Mouse (Mus musculus): ENCODE data around the gene Smim22. TPM values are rescaled to one million over a fixed set of nuclear protein-coding genes. Genes with fewer than 3 reads are reported as not detected.

Gene Smim22
- not detected for total RNA-seq (2022)

DNA sequence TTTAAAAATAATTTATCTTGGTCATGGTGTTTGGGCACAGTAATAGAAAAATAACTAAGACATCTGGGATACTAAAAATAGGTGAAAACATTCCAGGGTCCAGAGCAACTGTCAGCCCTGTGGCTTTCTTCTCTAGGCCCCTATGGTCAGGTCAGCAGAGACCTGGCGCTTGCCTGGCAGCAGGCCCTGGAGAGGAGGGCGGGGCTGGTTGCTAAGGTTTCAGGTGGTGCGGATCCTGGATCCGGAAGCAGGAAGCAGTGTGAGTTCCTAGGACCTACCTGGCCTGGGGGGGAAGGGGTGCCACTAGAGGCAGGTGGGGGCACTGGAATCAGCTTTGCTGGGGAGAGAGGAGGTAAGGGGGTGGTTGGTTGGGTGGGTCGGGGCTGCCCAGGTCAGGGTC lies at the start of gene Smim22:
TSS of gene Smim22 (plus strand) at position 222 of the 400 bp plus-strand sequence.
- DNase-seq (ENCODE audit: low spot score) = no peak

DNA sequence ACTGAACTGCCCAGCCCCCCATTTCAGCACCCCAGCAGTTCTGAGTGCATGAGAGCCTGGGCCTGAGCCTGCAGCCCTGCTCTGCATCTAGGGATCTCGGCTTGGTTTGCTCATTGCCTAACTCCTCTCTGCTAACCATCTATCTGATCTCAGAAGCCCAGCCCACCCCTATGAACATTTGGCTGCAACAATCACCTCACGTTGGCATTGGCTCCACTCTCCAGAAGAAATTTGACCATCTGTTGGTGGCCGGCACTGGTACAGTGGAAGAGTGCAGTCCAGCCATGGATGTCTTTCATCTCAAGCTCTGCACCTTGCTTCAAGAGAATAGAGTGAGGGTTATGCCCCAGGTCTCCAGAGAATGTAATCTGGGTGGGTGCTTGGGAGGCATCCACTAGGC lies 49.6 kb upstream of the Smim22 start:
- DNase-seq (ENCODE audit: low spot score) = no peak

DNA sequence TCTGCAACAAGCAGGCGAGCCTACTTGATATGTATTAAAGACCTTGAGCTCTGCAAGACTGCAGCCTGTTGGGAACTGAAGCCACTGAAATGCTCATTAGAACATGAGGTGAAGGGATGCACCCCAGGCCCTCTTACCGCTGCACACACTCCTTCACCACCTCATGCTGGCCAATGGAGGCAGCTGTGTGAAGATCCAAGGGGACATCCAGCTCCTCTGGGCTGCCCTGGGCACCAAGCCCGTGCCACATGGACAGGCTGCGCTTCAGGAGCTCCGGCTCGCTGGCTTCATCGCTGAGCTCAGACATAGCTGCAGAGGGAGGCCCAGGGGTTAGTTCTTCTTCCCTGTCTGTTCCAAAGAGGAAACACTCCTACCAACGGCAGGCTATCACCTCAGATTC lies 46.8 kb upstream of the Smim22 start:
- DNase-seq (ENCODE audit: low spot score) = no peak

DNA sequence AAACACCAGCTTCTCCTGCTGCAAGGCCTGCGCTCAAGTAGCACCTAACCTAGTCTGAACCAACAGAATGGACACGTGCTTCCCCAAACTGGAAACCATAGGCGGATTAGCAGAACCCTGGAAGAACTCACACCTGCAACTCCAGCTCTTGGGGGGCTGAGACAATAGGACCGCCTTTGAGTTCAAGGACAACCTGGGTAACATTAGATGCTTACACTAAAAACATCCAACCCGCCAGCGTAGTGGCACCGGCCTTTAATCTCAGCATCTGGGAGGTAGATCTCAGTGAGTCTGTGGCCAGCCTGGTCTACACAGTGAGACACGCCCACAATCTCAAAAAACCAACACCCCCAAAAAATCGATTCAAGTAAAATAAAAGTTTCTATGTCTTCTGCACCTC lies 43.7 kb upstream of the Smim22 start:
- no peak for DNase-seq (ENCODE audit: low spot score)

DNA sequence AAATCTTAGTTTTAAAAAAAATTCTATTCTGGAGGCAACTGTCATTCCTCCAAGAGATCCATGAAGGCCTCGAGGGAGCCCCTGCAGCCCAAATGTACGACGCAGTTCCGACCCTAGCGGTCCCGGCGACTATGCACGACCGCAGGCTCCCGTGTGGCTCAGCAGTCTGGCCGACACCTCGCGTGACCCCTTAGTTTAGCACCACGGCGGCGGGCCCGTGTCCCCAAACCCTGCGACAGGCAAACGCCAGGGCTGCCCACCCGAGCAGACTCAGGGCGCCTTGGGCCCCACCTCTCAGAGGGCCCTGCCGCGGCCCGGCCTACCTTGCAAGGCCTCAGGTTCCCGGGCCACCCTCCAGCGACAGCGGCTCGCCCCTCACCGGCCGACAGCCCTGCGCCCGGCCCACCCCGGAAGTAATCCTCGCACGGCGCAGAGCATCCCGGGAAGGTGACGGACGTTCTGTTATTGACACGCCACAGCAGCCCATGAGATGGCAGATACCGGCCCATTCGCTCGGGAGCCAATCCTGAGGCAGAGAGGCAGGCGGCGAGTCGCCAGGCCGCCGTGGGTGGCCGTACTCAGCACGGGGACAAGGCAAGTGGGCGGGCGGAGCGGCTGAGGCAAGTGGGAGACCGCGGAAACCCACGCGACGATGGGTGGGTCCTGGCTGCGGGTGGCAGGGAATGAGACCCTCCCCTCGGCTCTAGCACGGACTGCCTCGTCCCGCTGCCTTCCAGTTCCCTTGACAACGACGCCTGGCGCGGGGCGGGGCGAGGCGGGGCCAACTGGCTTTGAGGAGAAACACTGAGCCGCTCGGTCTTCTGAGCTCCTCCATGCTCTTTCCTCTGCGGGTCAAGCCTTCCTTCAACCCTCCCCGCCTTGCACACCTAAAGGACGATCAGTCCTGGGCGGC lies 43.0 kb upstream of the Smim22 start, which contains the start of gene Anks3:
TSS of gene Anks3 (minus strand) at position 409 of the 913 bp plus-strand sequence.
- peak; percentile 97 for DNase-seq (ENCODE audit: low spot score)

DNA sequence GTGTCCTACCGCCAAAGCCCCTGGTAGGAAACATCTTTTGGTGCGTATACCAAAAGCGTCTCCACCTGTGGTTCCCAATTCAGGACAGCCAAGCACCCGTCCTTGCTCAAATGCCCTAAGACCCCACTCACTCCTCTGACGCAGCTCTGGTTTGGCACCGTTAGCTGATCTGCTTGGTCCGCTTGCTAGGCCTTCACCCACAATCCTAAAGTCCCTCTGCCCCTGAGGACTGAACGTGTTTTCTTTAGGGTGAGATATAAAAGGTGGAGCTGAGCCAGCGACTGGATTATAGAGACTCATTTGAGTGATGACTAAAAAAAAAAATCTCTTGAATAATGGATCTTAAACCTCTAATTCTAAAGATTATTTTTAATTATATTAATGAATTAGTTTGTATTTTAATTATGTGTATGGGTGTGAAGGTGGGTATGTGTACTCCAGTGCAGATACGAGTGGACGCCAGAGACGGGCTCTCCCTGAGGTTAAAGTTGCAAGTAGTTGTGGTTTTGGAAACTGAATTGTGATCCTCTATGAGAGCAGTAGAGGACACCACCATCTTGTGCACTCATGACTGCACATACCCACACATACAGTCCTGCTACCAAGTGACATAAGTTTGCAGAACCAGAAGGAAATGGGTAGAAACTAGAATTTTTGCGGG lies 42.2 kb upstream of the Smim22 start:
- no peak for DNase-seq (ENCODE audit: low spot score)

DNA sequence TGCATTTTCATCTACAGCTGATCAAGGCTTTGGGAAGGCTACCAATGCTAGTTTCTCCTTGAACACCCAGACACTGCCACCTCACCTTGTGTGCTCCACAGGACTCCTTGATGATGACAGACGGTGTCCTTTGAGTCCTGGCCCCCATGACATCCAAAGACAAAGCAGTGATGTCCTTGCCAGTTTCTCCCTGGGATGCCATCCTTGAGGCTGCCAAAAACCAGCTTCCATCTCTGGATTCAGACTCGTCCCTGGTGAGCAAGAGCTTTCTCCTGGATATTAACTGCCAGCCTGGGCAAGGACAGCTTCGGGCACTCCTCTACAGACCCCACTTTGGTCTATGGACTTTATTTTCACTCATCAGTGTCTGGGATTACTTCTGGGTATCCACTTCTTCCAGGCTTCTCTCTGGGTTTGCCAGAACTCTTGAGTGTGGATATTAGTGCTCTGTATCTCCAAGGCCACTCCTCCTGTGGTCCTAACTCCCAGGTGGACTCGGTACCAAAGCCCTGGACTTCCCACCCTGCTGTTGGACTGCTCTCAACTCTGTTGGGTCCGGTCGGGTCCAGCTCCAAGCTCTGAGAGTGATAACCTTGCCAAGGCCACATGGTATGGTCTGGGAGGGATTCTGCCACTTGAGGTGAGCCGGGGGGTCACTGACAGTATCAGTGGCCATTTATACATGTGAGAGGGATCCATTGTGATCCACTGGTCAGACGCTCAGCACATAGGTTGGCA lies 41.5 kb upstream of the Smim22 start:
- DNase-seq (ENCODE audit: low spot score) = no peak

DNA sequence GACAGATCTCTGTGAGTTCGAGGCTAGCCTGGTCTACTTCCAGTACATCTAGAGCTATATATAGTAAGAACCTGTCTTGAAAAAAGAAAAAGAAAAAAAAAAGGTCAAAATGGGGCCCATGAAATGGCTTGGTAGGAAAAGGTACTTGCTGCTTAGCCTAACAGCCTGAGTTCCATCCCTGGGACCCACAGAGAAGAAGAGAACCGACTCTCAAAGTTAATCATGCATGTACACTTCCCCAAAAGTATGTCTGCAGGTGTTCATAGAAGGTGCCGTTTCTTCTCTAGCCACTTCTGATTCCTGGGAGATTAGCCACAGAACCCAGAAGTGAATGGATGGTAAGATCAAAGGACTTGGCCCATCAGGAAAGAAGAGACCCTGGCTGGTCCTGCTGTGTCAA lies 38.7 kb upstream of the Smim22 start:
- DNase-seq (ENCODE audit: low spot score) = no peak

DNA sequence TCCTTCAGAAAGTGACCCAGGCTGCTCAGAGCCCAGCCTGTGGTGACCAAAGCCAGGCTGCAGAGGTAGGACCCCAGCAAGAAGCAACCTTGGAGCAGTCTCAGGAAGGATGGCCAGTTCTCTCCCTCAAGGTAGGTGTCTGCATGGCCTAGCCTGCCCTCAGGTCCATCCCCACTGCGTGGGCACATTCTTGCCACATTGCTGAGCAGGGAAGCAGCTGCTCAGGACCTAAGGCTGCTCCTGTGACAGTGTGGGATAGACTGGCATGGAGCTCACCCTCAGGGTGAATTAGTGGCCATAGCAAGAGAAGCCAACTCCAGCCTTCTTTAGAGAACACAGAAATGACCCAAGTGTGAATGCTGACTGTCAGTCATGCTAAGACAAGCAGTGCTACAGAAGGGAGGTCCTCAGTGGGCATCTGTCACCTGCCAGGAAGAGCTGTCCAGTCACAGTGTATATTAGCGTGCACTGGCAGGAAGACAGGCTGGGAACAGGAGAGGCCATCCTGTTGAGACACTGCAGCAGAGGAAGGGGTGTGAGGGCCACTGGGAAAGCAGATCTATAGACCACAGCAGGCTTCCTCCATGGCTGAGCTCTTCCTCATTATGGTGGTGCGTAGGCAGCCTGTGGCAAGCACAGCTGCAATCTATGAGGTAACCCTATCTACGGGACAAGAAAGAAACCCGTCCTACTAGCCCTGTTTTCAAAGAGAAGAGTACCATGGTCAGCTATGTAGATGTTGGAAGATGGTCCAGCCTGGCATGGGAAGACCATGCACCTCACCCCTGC lies 37.8 kb upstream of the Smim22 start:
- no peak for DNase-seq (ENCODE audit: low spot score)

DNA sequence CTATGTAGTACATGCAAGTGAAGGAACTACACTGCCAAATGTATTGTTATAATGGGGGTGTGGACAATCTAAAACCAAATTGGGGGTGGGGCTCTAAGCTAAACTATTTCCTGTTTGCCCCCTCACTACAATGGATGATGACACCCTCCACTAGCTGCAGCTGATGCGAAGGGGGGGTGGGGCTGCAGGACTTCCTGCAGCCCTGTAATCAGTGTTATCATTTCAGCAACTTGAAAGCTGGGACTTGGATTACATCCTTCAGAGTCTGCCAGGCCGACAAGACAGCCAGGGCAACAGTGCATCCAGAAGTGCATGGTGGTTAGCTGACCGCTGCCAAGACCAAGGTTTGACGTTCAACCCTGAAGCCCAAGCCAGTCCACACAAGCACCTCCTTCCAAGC lies 35.5 kb upstream of the Smim22 start:
- peak; percentile 28 for DNase-seq (ENCODE audit: low spot score)

DNA sequence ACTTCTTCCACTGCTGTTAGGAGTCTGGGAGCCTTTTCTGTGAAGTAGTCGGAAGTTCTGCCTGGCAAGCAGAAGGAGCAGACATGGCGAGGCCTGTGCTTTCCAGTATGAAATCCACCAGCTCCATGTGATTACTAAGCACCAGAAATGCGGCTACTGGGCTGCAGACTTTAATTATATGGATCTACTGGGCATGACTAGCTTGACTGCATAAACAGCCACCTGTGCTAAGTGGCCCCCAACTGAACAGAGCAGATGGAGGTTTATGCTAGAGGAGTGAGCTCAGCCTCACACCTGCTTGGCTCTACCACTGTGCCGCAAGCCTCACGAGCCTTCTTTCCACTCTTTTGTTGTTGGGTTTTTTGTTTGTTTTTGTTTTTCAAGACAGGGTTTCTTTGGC lies 32.6 kb upstream of the Smim22 start:
- DNase-seq (ENCODE audit: low spot score) = no peak

DNA sequence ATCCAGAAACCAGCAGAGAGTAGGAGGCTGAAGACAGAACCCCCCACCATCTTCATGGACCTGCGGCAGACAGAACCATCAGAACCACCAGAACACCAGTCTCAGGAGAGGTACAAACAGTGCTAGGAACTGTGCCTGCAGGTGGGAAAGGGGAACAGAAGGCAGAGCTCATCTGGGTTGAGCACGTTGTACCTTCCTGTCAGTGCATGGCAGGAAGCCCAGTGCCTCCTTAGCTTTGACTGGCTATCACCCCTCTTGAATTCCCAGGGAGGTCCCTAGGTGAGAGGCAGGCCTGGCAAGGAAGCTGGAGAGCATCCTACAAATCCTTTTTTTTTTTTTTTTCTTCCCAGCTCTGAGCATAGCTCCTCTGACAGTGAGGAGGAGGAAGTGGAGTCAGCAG lies 30.9 kb upstream of the Smim22 start:
- DNase-seq (ENCODE audit: low spot score) = no peak

DNA sequence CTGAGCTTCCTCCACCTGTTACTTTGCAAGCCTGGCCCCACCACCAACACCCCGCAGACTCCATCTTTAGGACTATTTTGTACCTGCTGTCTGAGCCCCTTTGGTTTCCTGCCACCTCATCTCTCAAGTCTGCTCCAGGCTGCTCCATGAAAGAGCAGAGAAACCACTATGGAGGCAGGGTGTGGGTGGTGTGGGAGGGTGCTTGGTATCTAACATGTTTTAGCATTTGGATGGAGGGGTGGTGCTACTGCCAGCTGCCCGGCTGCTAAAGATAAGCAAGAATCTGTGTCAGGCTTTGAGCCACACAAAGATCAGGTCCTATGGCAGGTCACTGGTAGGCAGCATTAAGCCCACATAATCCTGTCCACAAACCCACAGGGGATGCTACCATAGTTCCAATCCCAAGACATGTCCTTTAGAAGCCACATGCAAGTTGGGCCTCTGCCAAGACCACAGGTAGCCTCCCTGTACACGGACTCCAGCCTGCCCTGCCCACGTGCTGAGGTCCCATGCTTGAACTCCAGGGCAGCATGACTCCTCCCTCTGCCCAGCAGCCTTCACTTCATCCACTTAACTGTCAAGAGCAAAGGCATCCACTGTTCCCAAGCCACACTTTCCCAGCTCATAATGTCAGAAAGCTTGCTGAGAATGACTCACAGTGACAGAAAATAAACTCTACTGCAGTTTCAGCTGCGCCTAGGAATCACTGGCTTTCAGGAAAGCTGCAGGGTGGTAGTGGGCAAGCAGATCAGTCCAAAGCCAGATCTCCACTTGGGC lies 28.6 kb upstream of the Smim22 start:
- no peak for DNase-seq (ENCODE audit: low spot score)

DNA sequence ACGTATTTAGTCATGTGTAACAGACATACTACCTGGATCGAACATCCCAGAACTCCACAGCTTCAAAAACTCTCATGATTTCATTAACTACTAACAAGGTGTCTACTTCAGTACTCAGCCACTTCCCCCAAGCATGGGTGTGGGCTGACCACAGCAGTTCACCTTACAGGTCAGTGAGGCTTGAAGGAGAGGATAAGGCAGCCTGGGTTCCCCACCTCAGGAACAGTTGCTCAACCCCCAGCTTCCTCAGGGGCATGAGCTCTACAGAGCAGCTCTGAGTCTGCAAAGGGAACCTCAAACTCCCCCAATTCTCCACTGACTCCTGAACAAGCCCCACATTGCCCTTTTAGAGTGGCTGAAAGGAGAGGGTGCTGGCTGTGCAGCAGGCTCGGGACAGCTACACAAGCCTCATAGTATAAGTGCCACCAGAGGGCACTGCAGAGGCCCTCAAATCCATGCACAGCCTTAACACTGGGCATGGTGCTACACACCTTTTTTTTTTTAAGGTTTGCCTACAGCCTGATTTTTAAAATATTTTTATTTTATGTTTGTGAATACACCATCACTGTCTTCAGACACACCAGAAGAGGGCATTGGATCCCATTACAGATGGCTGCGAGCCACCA lies 27.2 kb upstream of the Smim22 start:
- DNase-seq (ENCODE audit: low spot score) = no peak

DNA sequence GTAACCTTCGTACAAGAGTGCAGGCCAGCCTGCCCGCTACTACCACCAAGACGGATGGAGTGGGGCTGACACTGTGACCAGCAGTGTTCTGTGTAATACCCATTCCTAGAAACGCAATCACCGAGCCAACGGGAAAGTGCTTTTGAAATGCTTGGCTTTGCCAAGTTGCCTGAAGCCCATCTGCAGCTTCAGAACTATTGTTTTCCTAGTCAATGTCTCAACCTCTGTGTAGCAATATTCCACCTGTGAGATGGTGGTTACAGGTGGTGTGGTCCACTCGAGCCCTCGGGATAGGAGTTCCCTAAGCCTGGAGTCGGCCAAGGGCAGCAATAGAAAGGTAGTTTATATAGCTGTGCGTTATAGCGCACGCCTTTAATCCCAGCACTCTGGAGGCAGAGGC lies 22.4 kb upstream of the Smim22 start:
- DNase-seq (ENCODE audit: low spot score) = no peak

DNA sequence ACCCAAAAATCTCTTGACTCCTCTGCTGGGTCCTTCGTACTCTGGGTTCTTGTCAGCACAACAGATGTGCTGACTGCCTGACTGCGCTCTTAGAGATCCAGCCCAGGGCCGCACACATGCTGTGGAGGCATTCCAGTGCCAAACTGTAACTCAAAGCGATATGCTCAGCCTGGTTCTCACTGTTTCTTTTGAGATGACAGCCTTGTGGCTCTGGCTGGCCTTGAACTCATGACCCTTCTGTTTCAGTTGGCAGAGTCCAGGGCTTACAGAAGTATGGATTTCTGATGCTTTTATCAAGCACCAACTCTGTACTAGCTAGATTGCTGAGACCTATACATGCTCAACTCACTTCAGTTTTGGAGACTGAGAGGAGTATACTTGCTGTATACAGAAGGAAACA lies 13.8 kb upstream of the Smim22 start:
- DNase-seq (ENCODE audit: low spot score) = no peak

DNA sequence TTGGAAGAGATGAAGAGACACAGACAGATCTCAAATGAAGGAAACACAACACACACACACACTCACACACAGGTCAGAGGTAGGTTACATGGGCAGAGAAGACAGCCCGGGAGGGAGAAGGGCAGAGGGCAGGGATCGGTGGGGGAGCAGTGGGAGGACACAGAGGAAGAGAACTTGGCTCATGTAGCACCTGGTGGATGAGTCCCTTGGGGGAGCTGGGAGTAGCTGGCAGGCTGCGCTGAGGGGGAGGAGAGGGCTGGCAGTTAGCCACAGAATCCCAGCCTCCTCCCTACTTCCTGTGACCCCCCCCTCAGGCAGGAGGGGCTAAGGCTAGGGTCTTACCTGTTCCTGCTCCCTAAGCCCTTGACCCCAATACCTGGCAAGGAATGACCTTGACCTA lies 9.5 kb upstream of the Smim22 start, which contains the start of gene Sept12:
TSS of gene Sept12 (minus strand) at position 300 of the 400 bp plus-strand sequence.
- peak; percentile 27 for DNase-seq (ENCODE audit: low spot score)

DNA sequence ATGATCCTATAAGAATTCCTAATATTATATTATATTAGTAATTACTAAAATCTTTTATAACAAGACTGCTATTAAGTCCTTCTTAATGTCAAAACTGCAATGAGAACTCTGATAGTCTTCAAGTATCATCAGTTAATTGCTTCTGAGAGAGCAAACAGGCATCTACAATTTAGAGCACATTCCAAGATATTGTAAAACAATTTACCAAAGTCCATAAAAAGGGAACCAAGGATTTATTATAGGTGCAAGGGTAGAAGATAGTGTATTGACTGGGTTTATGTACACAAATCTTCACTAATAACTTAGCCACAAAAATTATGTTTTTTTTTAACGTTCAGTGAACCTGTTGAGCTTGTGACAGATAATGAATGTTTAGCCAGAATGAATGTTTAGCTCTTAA lies 8.1 kb upstream of the Smim22 start:
- DNase-seq (ENCODE audit: low spot score) = no peak

DNA sequence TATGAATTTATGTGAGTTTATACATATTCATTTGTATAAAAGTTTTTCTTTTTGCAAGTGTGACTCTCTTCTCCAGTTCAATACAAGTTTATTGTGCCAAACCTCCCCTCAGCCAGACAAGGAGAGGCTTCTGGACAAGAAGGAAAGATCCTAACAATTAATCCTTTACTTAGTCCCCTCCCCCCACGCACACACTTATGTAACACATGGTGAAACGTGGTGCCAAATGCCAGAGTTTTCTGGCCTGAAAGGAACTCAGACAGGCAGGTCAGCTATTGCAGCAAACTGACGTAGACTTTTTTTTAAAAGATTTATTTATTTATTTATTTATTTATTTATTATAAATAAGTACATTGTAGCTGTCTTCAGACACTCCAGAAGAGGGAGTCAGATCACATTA lies 6.5 kb upstream of the Smim22 start:
- no peak for DNase-seq (ENCODE audit: low spot score)

DNA sequence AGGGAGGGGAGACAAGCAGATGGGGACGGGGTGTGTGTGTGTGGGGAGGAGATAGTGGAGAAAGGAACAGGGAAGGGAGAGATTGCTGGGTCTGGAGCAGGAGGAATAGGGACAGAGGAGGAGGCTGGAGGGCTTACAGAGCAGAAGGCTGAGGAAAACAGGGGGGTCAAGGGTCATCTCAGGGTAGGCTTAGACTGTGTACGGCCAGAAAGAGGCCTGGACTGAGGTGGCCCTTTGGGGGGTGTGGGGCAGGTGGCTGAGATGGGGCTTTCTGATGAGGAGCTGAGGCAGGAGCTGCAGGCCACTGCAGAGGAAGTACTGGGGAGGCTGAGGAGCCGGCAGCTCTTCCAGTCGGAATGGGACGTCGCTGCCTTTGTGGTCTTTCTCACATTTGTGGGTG lies 404 bp downstream of the Smim22 start:
- no peak for DNase-seq (ENCODE audit: low spot score)

Measured in heart, adult 8-10 months (tissue).